Comparison of ENCODE assay signal across 12 mouse cellular contexts in genomic region chr1:132543789-132544188, GRCm38 (mm10). TPM values are rescaled to one million over a fixed set of nuclear protein-coding genes. Genes with fewer than 3 reads are reported as not detected.
DNase-seq lines count a peak whose midpoint lies in the region; ATAC-seq and TF ChIP-seq lines count a peak whose summit lies in the region.
"Had no signal": no experiment of that assay in that cellular context is flagged by ENCODE, and none has a peak within 500 bp of the region (broad histone marks: within the 10 kb centered on the region; RNA-seq: fewer than 3 reads in every experiment).

No protein-coding gene starts in this region.

- no peaks in the 10 kb centered on the region for H3K36me3 ChIP-seq in forebrain, embryonic 12.5 days (replicated peaks)
- no peaks in the 10 kb centered on the region for H3K36me3 ChIP-seq in forebrain, embryonic 11.5 days (ENCODE audit: control insufficient read depth, insufficient read depth, low read length)
- H3K36me3 ChIP-seq in liver, adult 2 months (ENCODE audit: control insufficient read depth, insufficient read depth, low read length) = no peaks in the 10 kb centered on the region
- no peaks in the 10 kb centered on the region for H3K36me3 ChIP-seq in liver, embryonic 12.5 days
- no peaks in the 10 kb centered on the region for H3K36me3 ChIP-seq in midbrain, embryonic 15.5 days (replicated peaks)

- no peak for TF ChIP-seq POLR2A in liver, adult 2 months (IDR thresholded peaks at IDR 0.05; ENCODE audit: extremely low read depth, insufficient read depth, low read length)

- H3K79me2 ChIP-seq in liver, adult 2 months (ENCODE audit: control insufficient read depth, insufficient read depth, low read length) = no peaks in the 10 kb centered on the region

- H3K4me1 ChIP-seq in forebrain, embryonic 12.5 days = peaks cover 37% of the 10 kb centered on the region
- peaks cover 14% of the 10 kb centered on the region; the same call in 1 of the 2 replicates for H3K4me1 ChIP-seq in forebrain, embryonic 11.5 days (replicated peaks; ENCODE audit: control insufficient read depth, insufficient read depth, low read length)
- no peaks in the 10 kb centered on the region for H3K4me1 ChIP-seq in liver, adult 2 months (ENCODE audit: control insufficient read depth, insufficient read depth, low read length)
- H3K4me1 ChIP-seq in liver, embryonic 12.5 days = peaks cover 4% of the 10 kb centered on the region; the same call in 1 of the 2 replicates
- H3K4me1 ChIP-seq in midbrain, embryonic 15.5 days = peaks cover 43% of the 10 kb centered on the region

- H3K27me3 ChIP-seq in forebrain, embryonic 12.5 days = peaks cover 60% of the 10 kb centered on the region
- peaks cover 28% of the 10 kb centered on the region for H3K27me3 ChIP-seq in forebrain, embryonic 11.5 days (ENCODE audit: control insufficient read depth, insufficient read depth, low read length)
- peaks cover 23% of the 10 kb centered on the region for H3K27me3 ChIP-seq in liver, adult 2 months (ENCODE audit: control insufficient read depth, insufficient read depth, low read length)
- peaks cover 76% of the 10 kb centered on the region for H3K27me3 ChIP-seq in liver, embryonic 12.5 days (replicated peaks)
- H3K27me3 ChIP-seq in midbrain, embryonic 15.5 days (replicated peaks) = no peaks in the 10 kb centered on the region

- no peak overlapping the region for H3K27ac ChIP-seq in forebrain, embryonic 12.5 days
- H3K27ac ChIP-seq in forebrain, embryonic 11.5 days (ENCODE audit: low read depth, low read length) = no peak overlapping the region
- no peak overlapping the region for H3K27ac ChIP-seq in liver, adult 2 months (replicated peaks; ENCODE audit: insufficient read depth, low read depth, low read length)
- H3K27ac ChIP-seq in liver, embryonic 12.5 days = no peak overlapping the region
- H3K27ac ChIP-seq in gastrocnemius, adult 2 months = no peak overlapping the region
- H3K27ac ChIP-seq in midbrain, embryonic 15.5 days = peak overlapping the region; percentile 85; the same call in 1 of the 2 replicates

- no peak overlapping the region for H3K4me2 ChIP-seq in forebrain, embryonic 12.5 days
- no peak overlapping the region for H3K4me2 ChIP-seq in forebrain, embryonic 11.5 days (ENCODE audit: low read depth, low read length, severe bottlenecking)
- no peak overlapping the region for H3K4me2 ChIP-seq in liver, embryonic 12.5 days
- H3K4me2 ChIP-seq in midbrain, embryonic 15.5 days = no peak overlapping the region

- intact Hi-C loops in gastrocnemius, adult 2 months (cut with DNase I) = no loop called here

- no peak overlapping the region for H3K9ac ChIP-seq in forebrain, embryonic 12.5 days
- no peak overlapping the region for H3K9ac ChIP-seq in forebrain, embryonic 11.5 days (ENCODE audit: low read length)
- H3K9ac ChIP-seq in liver, adult 2 months (ENCODE audit: low read depth, low read length) = no peak overlapping the region
- no peak overlapping the region for H3K9ac ChIP-seq in liver, embryonic 12.5 days
- no peak overlapping the region for H3K9ac ChIP-seq in midbrain, embryonic 15.5 days

- H3K4me3 ChIP-seq in forebrain, embryonic 12.5 days (replicated peaks) = no peak overlapping the region
- H3K4me3 ChIP-seq in forebrain, embryonic 11.5 days (ENCODE audit: low read depth, low read length) = no peak overlapping the region
- no peak overlapping the region for H3K4me3 ChIP-seq in liver, adult 2 months (ENCODE audit: insufficient read depth, low read depth, low read length)
- H3K4me3 ChIP-seq in liver, embryonic 12.5 days = no peak overlapping the region
- H3K4me3 ChIP-seq in gastrocnemius, adult 2 months = no peak overlapping the region
- no peak overlapping the region for H3K4me3 ChIP-seq in midbrain, embryonic 15.5 days

- WGBS in forebrain, embryonic 12.5 days = 70% methylated on average over 8 of the region's 8 CpGs
- WGBS in forebrain, embryonic 11.5 days = 71% methylated on average over 8 of the region's 8 CpGs
- WGBS in liver, adult 2 months = 49% methylated on average over 8 of the region's 8 CpGs
- WGBS in liver, embryonic 12.5 days (ENCODE audit: insufficient replicate concordance) = 51% methylated on average over 8 of the region's 8 CpGs
- 62% methylated on average over 8 of the region's 8 CpGs for WGBS in midbrain, embryonic 15.5 days

- TF ChIP-seq CTCF in liver, adult 2 months (IDR thresholded peaks at IDR 0.05; ENCODE audit: low read depth, low read length) = no peak
- no peak for TF ChIP-seq CTCF in gastrocnemius, adult 2 months (IDR thresholded peaks at IDR 0.05)

- DNase-seq in forebrain, embryonic 11.5 days (ENCODE audit: low spot score) = no peak
- peak; percentile 53 for DNase-seq in liver, adult 2 months (ENCODE audit: extremely low read depth, low read depth, low spot score)
- DNase-seq in gastrocnemius, adult 2 months = peak; percentile 75
- no peak for DNase-seq in thymus, adult 18-20 months
- DNase-seq in kidney, postnatal 36 days = no peak
- DNase-seq: liver had no signal

- peak; percentile 37; the same call in 1 of the 2 replicates for ATAC-seq in forebrain, embryonic 12.5 days (ENCODE audit: low FRiP score)
- ATAC-seq in forebrain, embryonic 11.5 days (replicated peaks; ENCODE audit: low FRiP score) = no peak
- no peak for ATAC-seq in liver, embryonic 12.5 days
- 0 out of 2 replicates have a peak, but pooled peaks have one; percentile 16 for ATAC-seq in midbrain, embryonic 15.5 days (replicated peaks)
- ATAC-seq: lung, postnatal 0 days had no signal

- no peaks in the 10 kb centered on the region for H3K9me3 ChIP-seq in forebrain, embryonic 12.5 days
- H3K9me3 ChIP-seq in forebrain, embryonic 11.5 days (ENCODE audit: control insufficient read depth, low read length) = no peaks in the 10 kb centered on the region
- H3K9me3 ChIP-seq in liver, embryonic 12.5 days (replicated peaks) = no peaks in the 10 kb centered on the region
- no peaks in the 10 kb centered on the region for H3K9me3 ChIP-seq in midbrain, embryonic 15.5 days

RNA-seq across cellular contexts. Expression of gene Cntn2, which starts 0.7 kb away (rescaled TPM):
- polyA plus RNA-seq in forebrain, embryonic 12.5 days (2016; fragmentation: Nextera tagmentation; extraction: Ambion mirVana) = 37.0 and 37.5 TPM in 2 replicates
- polyA plus RNA-seq in forebrain, embryonic 11.5 days (2014; fragmentation: Nextera tagmentation; extraction: Ambion mirVana) = 15.3 and 16.9 TPM in 2 replicates
- total RNA-seq in liver, adult 2 months (2014; rRNA removed) = under 0.01 and 0.07 TPM in 2 replicates
- polyA plus RNA-seq in liver, adult 2 months (2012; rRNA removed) = 0.11 and 0.48 TPM in 2 replicates
- 0.02 and 0.19 TPM in 2 replicates for polyA plus RNA-seq in liver, embryonic 12.5 days (2016; fragmentation: Nextera tagmentation; extraction: Ambion mirVana)
- under 1 TPM in 1 of 2 experiments, not detected in 1; 0.08 TPM for total RNA-seq in gastrocnemius, adult 2 months (2021)
- polyA plus RNA-seq in midbrain, embryonic 15.5 days (2015; fragmentation: Nextera tagmentation; extraction: Ambion mirVana) = 38.9 and 44.0 TPM in 2 replicates
- total RNA-seq: adrenal gland, adult 18-20 months; hematopoietic stem cell, adult 5-6 weeks had no signal

RNA-seq across cellular contexts. Expression of gene Tmem81, which starts 37.8 kb away (rescaled TPM):
- polyA plus RNA-seq in forebrain, embryonic 12.5 days (2016; fragmentation: Nextera tagmentation; extraction: Ambion mirVana) = 1.4 and 1.6 TPM in 2 replicates
- 1.1 and 1.3 TPM in 2 replicates for polyA plus RNA-seq in forebrain, embryonic 11.5 days (2014; fragmentation: Nextera tagmentation; extraction: Ambion mirVana)
- total RNA-seq in liver, adult 2 months (2014; rRNA removed) = 1.4 and 1.8 TPM in 2 replicates
- 1.0 and 1.5 TPM in 2 replicates for polyA plus RNA-seq in liver, adult 2 months (2012; rRNA removed)
- polyA plus RNA-seq in liver, embryonic 12.5 days (2016; fragmentation: Nextera tagmentation; extraction: Ambion mirVana) = 1.5 and 1.7 TPM in 2 replicates
- total RNA-seq in gastrocnemius, adult 2 months (2021) = 1 to 10 TPM; 1.3 to 1.7 TPM
- 0.99 and 1.0 TPM in 2 replicates for polyA plus RNA-seq in midbrain, embryonic 15.5 days (2015; fragmentation: Nextera tagmentation; extraction: Ambion mirVana)

Comparison
In these comparisons a context has a peak if more than half of its experiments do, and no peak if none do; other contexts are left out.
1. ATAC-seq: peak in forebrain, embryonic 12.5 days (single experiment) and midbrain, embryonic 15.5 days (single experiment); none in forebrain, embryonic 11.5 days (single experiment) and liver, embryonic 12.5 days (single experiment).
2. DNase-seq: peak in liver, adult 2 months (single experiment) and gastrocnemius, adult 2 months (single experiment); none in forebrain, embryonic 11.5 days (single experiment), thymus, adult 18-20 months (0 of 2) and kidney, postnatal 36 days (0 of 2).
3. RNA of gene Cntn2, which starts 0.7 kb away (polyA plus RNA-seq): 38.9 to 44.0 TPM in midbrain, embryonic 15.5 days, 37.0 to 37.5 TPM in forebrain, embryonic 12.5 days and 15.3 to 16.9 TPM in forebrain, embryonic 11.5 days; 0.11 to 0.48 TPM in liver, adult 2 months and 0.02 to 0.19 TPM in liver, embryonic 12.5 days; every median in the first group is over 10 times any median in the second.